Mouse (Mus musculus): ENCODE measurements around the gene Gm20388. TPM values are rescaled to one million over a fixed set of nuclear protein-coding genes. Genes with fewer than 3 reads are reported as not detected.

The Gm20388 gene
- polyA plus RNA-seq, 1 experiment = 10.6 TPM

GRCm38 (mm10) chr8:119909944-119910546 is 596 bp upstream of the Gm20388 start, which contains the start of gene Usp10:
Usp10 (plus strand) TSS chr8:119910360.
- WGBS = 21% methylated on average over 13 of the region's 13 CpGs
- Histone ChIP-seq H3K4me3 (replicated peaks; ENCODE audit: control insufficient read depth, low read depth, low read length) (peak within 1 kb of the TSS; percentile 97), H3K27ac (ENCODE audit: control insufficient read depth, insufficient read depth, low read depth, low read length, poor library complexity) (peak within 1 kb of the TSS; percentile 95), H3K4me1 (ENCODE audit: control insufficient read depth, insufficient read depth, low read length) (no peaks in the 10 kb centered on the region; the same call in none of the 2 replicates)
- TF ChIP-seq POLR2A (IDR thresholded peaks at IDR 0.05; ENCODE audit: borderline replicate concordance, control insufficient read depth, low read depth, low read length) (no peak), CTCF (IDR thresholded peaks at IDR 0.05; ENCODE audit: control insufficient read depth, insufficient read depth, low read length) (no peak)

GRCm38 (mm10) chr8:119911258-119911962 is 769 bp downstream of the Gm20388 start:
- TF ChIP-seq CTCF (IDR thresholded peaks at IDR 0.05; ENCODE audit: control insufficient read depth, insufficient read depth, low read length) (no peak), POLR2A (IDR thresholded peaks at IDR 0.05; ENCODE audit: borderline replicate concordance, control insufficient read depth, low read depth, low read length) (no peak)
- H3K27ac ChIP-seq (ENCODE audit: control insufficient read depth, insufficient read depth, low read depth, low read length, poor library complexity) = peak overlapping the region; percentile 95
- 2% methylated on average over 30 of the region's 30 CpGs for WGBS
- peak overlapping the region; percentile 97 for H3K4me3 ChIP-seq (replicated peaks; ENCODE audit: control insufficient read depth, low read depth, low read length)
- H3K4me1 ChIP-seq (ENCODE audit: control insufficient read depth, insufficient read depth, low read length) = peaks cover 3% of the 10 kb centered on the region

GRCm38 (mm10) chr8:119912643-119913042 is 2.0 kb downstream of the Gm20388 start:
- H3K27ac ChIP-seq (ENCODE audit: control insufficient read depth, insufficient read depth, low read depth, low read length, poor library complexity) = no peak overlapping the region
- peaks cover 3% of the 10 kb centered on the region for H3K4me1 ChIP-seq (ENCODE audit: control insufficient read depth, insufficient read depth, low read length)
- TF ChIP-seq CTCF (IDR thresholded peaks at IDR 0.05; ENCODE audit: control insufficient read depth, insufficient read depth, low read length) (no peak), POLR2A (IDR thresholded peaks at IDR 0.05; ENCODE audit: borderline replicate concordance, control insufficient read depth, low read depth, low read length) (no peak)
- H3K4me3 ChIP-seq (replicated peaks; ENCODE audit: control insufficient read depth, low read depth, low read length) = peak overlapping the region; percentile 32
- WGBS = 84% methylated on average over 6 of the region's 6 CpGs

- 78% methylated on average over 3 of the region's 3 CpGs for WGBS
- no peak for TF ChIP-seq CTCF (IDR thresholded peaks at IDR 0.05; ENCODE audit: control insufficient read depth, insufficient read depth, low read length)
- no peak overlapping the region for H3K27ac ChIP-seq (ENCODE audit: control insufficient read depth, insufficient read depth, low read depth, low read length, poor library complexity)
- peaks cover 3% of the 10 kb centered on the region for H3K4me1 ChIP-seq (ENCODE audit: control insufficient read depth, insufficient read depth, low read length)
- no peak overlapping the region for H3K4me3 ChIP-seq (replicated peaks; ENCODE audit: control insufficient read depth, low read depth, low read length)
Measured at GRCm38 (mm10) chr8:119913181-119913580, 2.5 kb downstream of the Gm20388 start.

GRCm38 (mm10) chr8:119914161-119914560 is 3.5 kb downstream of the Gm20388 start:
- Histone ChIP-seq H3K4me1 (ENCODE audit: control insufficient read depth, insufficient read depth, low read length) (peaks cover 3% of the 10 kb centered on the region), H3K4me3 (replicated peaks; ENCODE audit: control insufficient read depth, low read depth, low read length) (no peak overlapping the region), H3K27ac (ENCODE audit: control insufficient read depth, insufficient read depth, low read depth, low read length, poor library complexity) (no peak overlapping the region)
- no peak for TF ChIP-seq POLR2A (IDR thresholded peaks at IDR 0.05; ENCODE audit: borderline replicate concordance, control insufficient read depth, low read depth, low read length)
- no peak for TF ChIP-seq CTCF (IDR thresholded peaks at IDR 0.05; ENCODE audit: control insufficient read depth, insufficient read depth, low read length)
- WGBS = 11% methylated on average over 2 of the region's 2 CpGs

GRCm38 (mm10) chr8:119915298-119915697 is 4.7 kb downstream of the Gm20388 start:
- no peak overlapping the region for H3K4me3 ChIP-seq (replicated peaks; ENCODE audit: control insufficient read depth, low read depth, low read length)
- peaks cover 3% of the 10 kb centered on the region for H3K4me1 ChIP-seq (ENCODE audit: control insufficient read depth, insufficient read depth, low read length)
- H3K27ac ChIP-seq (ENCODE audit: control insufficient read depth, insufficient read depth, low read depth, low read length, poor library complexity) = no peak overlapping the region

GRCm38 (mm10) chr8:119916237-119916892 is 5.7 kb downstream of the Gm20388 start:
- TF ChIP-seq CTCF (IDR thresholded peaks at IDR 0.05; ENCODE audit: control insufficient read depth, insufficient read depth, low read length) = no peak
- TF ChIP-seq POLR2A (IDR thresholded peaks at IDR 0.05; ENCODE audit: borderline replicate concordance, control insufficient read depth, low read depth, low read length) = no peak
- WGBS = 78% methylated on average over 16 of the region's 16 CpGs
- Histone ChIP-seq H3K4me1 (ENCODE audit: control insufficient read depth, insufficient read depth, low read length) (peaks cover 3% of the 10 kb centered on the region), H3K27ac (ENCODE audit: control insufficient read depth, insufficient read depth, low read depth, low read length, poor library complexity) (peak overlapping the region; percentile 54), H3K4me3 (replicated peaks; ENCODE audit: control insufficient read depth, low read depth, low read length) (no peak overlapping the region)

More at GRCm38 (mm10) chr8:119915298-119915697, 4.7 kb downstream of the Gm20388 start:
- WGBS = 83% methylated on average over 4 of the region's 4 CpGs
- TF ChIP-seq POLR2A (IDR thresholded peaks at IDR 0.05; ENCODE audit: borderline replicate concordance, control insufficient read depth, low read depth, low read length) (no peak), CTCF (IDR thresholded peaks at IDR 0.05; ENCODE audit: control insufficient read depth, insufficient read depth, low read length) (no peak)

GRCm38 (mm10) chr8:119917415-119917814 is 6.8 kb downstream of the Gm20388 start:
- H3K27ac ChIP-seq (ENCODE audit: control insufficient read depth, insufficient read depth, low read depth, low read length, poor library complexity) = peak overlapping the region; percentile 77
- WGBS = 66% methylated on average over 3 of the region's 3 CpGs
- H3K4me3 ChIP-seq (replicated peaks; ENCODE audit: control insufficient read depth, low read depth, low read length) = peak overlapping the region; percentile 24
- H3K4me1 ChIP-seq (ENCODE audit: control insufficient read depth, insufficient read depth, low read length) = peaks cover 4% of the 10 kb centered on the region
- TF ChIP-seq CTCF (IDR thresholded peaks at IDR 0.05; ENCODE audit: control insufficient read depth, insufficient read depth, low read length) (no peak), POLR2A (IDR thresholded peaks at IDR 0.05; ENCODE audit: borderline replicate concordance, control insufficient read depth, low read depth, low read length) (no peak)

Measured in bone marrow, adult 2 months (tissue).